Mouse (Mus musculus) MEL (cell line): ENCODE measurements around the gene Mtr. TPM values are rescaled to one million over a fixed set of nuclear protein-coding genes. Genes with fewer than 3 reads are reported as not detected.

Experiments used
- DNase-seq: peaks from one replicate; pipeline ENCODE4 v3.0.0; 2011; ENCODE audit warnings: low read depth, low spot score
- H3K27ac ChIP-seq: 2 replicates; pipeline ENCODE4 v1.5.1; 2012; ENCODE audit warnings: low read depth, mild to moderate bottlenecking, control low read depth, low read length, moderate library complexity; ENCODE audit not compliant: control insufficient read depth
- H3K27me3 ChIP-seq, 2 experiments: fragments of 150-350 bp in 1 of 2; sonication (generic) in 1 of 2; 2 replicates each; pipeline ENCODE4 v1.6.1; 2012; ENCODE audit warnings: low read length in 2 of 2, mild to moderate bottlenecking in 2 of 2, improper control_type of control experiment in 1 of 2, moderate library complexity in 1 of 2; ENCODE audit not compliant: insufficient read depth in 2 of 2, control insufficient read depth in 1 of 2
- H3K36me3 ChIP-seq, 2 experiments: 2 replicates each; pipeline ENCODE4 v1.6.1; 2012 to 2014; ENCODE audit warnings: low read length in 2 of 2, improper control_type of control experiment in 1 of 2, inconsistent platforms in 1 of 2, mild to moderate bottlenecking in 1 of 2; ENCODE audit not compliant: insufficient read depth in 2 of 2, control insufficient read depth in 1 of 2
- H3K4me1 ChIP-seq, 2 experiments: fragments of 150-350 bp in 1 of 2; sonication (generic) in 1 of 2; 2 replicates each; pipeline ENCODE4 v1.6.1; 2012; ENCODE audit warnings: low read length in 2 of 2, improper control_type of control experiment in 1 of 2, mild to moderate bottlenecking in 1 of 2; ENCODE audit not compliant: insufficient read depth in 2 of 2, control insufficient read depth in 1 of 2
- H3K4me3 ChIP-seq, 2 experiments: fragments of 150-350 bp in 1 of 2; sonication (generic) in 1 of 2; 2 replicates each; pipeline ENCODE4 v1.5.1; 2012; ENCODE audit warnings: low read depth in 2 of 2, low read length in 2 of 2, mild to moderate bottlenecking in 2 of 2, moderate library complexity in 2 of 2, control low read depth in 1 of 2, improper control_type of control experiment in 1 of 2; ENCODE audit not compliant: control insufficient read depth in 1 of 2, insufficient read depth in 1 of 2
- H3K79me2 ChIP-seq: 2 replicates; pipeline ENCODE4 v1.6.1; 2012; ENCODE audit warnings: mild to moderate bottlenecking, low read length, moderate library complexity; ENCODE audit not compliant: control insufficient read depth, poor library complexity, insufficient read depth
- H3K9ac ChIP-seq: 2 replicates; pipeline ENCODE4 v1.6.1; 2012; ENCODE audit warnings: low read depth, mild to moderate bottlenecking, control low read depth, low read length, moderate library complexity; ENCODE audit not compliant: control insufficient read depth, poor library complexity, severe bottlenecking
- H3K9me3 ChIP-seq: fragments of 150-350 bp; sonication (generic); replicated peaks from 2 replicates; pipeline ENCODE4 v1.6.1; 2012; ENCODE audit warnings: mild to moderate bottlenecking, low read length, improper control_type of control experiment, moderate library complexity; ENCODE audit not compliant: insufficient read depth
- GATA1 ChIP-seq: IDR thresholded peaks from 2 replicates; pipeline ENCODE4 v1.6.1; 2011; ENCODE audit warnings: low read depth, low read length, improper control_type of control experiment
- JUND ChIP-seq: IDR thresholded peaks from 2 replicates; pipeline ENCODE4 v1.6.1; 2011; ENCODE audit warnings: low read depth, mild to moderate bottlenecking, improper control_type of control experiment, low read length
- MAZ ChIP-seq: IDR thresholded peaks from 2 replicates; pipeline ENCODE4 v1.6.1; 2012; ENCODE audit warnings: low read depth, mild to moderate bottlenecking, inconsistent platforms, low read length, improper control_type of control experiment
- MEF2A ChIP-seq: IDR thresholded peaks from 2 replicates; pipeline ENCODE4 v1.6.1; 2014; ENCODE audit warnings: low read depth, mild to moderate bottlenecking, inconsistent platforms, low read length, improper control_type of control experiment; ENCODE audit not compliant: poor library complexity, insufficient replicate concordance, severe bottlenecking; ENCODE audit errors: extremely low read depth
- MXI1 ChIP-seq: IDR thresholded peaks from 2 replicates; pipeline ENCODE4 v1.6.1; 2011; ENCODE audit warnings: mild to moderate bottlenecking, low read depth, low read length, improper control_type of control experiment
- MYC ChIP-seq: IDR thresholded peaks from 2 replicates; pipeline ENCODE4 v1.6.1; 2011; ENCODE audit warnings: low read depth, mild to moderate bottlenecking, low read length, improper control_type of control experiment, moderate library complexity
- NELFE ChIP-seq: IDR thresholded peaks from 2 replicates; pipeline ENCODE4 v1.6.1; 2011; ENCODE audit warnings: low read depth, low read length, improper control_type of control experiment
- POLR2AphosphoS2 ChIP-seq: IDR thresholded peaks from 2 replicates; pipeline ENCODE4 v1.6.1; 2011; ENCODE audit warnings: low read length, improper control_type of control experiment
- RAD21 ChIP-seq: IDR thresholded peaks from 2 replicates; pipeline ENCODE4 v1.6.1; 2011; ENCODE audit warnings: mild to moderate bottlenecking, low read depth, low read length, improper control_type of control experiment
- RCOR1 ChIP-seq: IDR thresholded peaks from 2 replicates; pipeline ENCODE4 v1.6.1; 2012; ENCODE audit warnings: low read depth, mild to moderate bottlenecking, inconsistent platforms, low read length, improper control_type of control experiment
- TBP ChIP-seq: IDR thresholded peaks from 2 replicates; pipeline ENCODE4 v1.8.0; 2011; ENCODE audit warnings: low read depth, low read length, improper control_type of control experiment
- USF2 ChIP-seq, 2 experiments: IDR thresholded peaks; 2 replicates each; pipeline ENCODE4 v1.6.1; 2011 to 2012; ENCODE audit warnings: improper control_type of control experiment in 2 of 2, low read length in 2 of 2, borderline replicate concordance in 1 of 2, inconsistent platforms in 1 of 2, low read depth in 1 of 2, mild to moderate bottlenecking in 1 of 2; ENCODE audit not compliant: insufficient read depth in 1 of 2
- ZNF384 ChIP-seq: IDR thresholded peaks from 2 replicates; pipeline ENCODE4 v1.6.1; 2012; ENCODE audit warnings: low read depth, mild to moderate bottlenecking, inconsistent platforms, low read length, improper control_type of control experiment
- polyA plus RNA-seq, 2 experiments: library from polyadenylated mRNA; stranded (reverse) in 1 of 2; unstranded in 1 of 2; fragments of >175 nt in 1 of 2; fragments of >200 nt in 1 of 2; gene quantifications; 2 replicates each; pipeline versions ENCODE4 v1.2.1 to v1.2.4; 2012; ENCODE audit warnings: low replicate concordance in 2 of 2, low read depth in 1 of 2; ENCODE audit not compliant: insufficient read length in 2 of 2, insufficient read depth in 1 of 2, missing spikeins in 1 of 2
- total RNA-seq: library from RNA; depleted of rRNA; stranded (reverse); fragments of 300-350 nt; gene quantifications from 2 replicates; pipeline ENCODE4 v1.2.3, GENCODE M21; 2012

Gene Mtr
- total and polyA plus RNA-seq, 3 experiments = 25.5 to 53.0 (median 32.2) TPM

GRCm38 (mm10) chr13:12146918-12147507, 110.9 kb downstream of the Mtr start:
- H3K4me1 ChIP-seq = peaks cover 0 to 4% of the 10 kb centered on the region in 2 experiments; a peak in 1 of 4 replicates
- no peak overlapping the region for H3K9ac ChIP-seq
- H3K79me2 ChIP-seq = no peaks in the 10 kb centered on the region
- H3K27me3 ChIP-seq = no peaks in the 10 kb centered on the region; a peak in 1 of 4 replicates
- H3K36me3 ChIP-seq = peaks cover 0 to 6% of the 10 kb centered on the region in 2 experiments; a peak in 2 of 4 replicates
- no peak overlapping the region for H3K27ac ChIP-seq
- no peak overlapping the region for H3K4me3 ChIP-seq
- no peaks in the 10 kb centered on the region for H3K9me3 ChIP-seq
- peak; percentile 59 for DNase-seq
- TF ChIP-seq GATA1 = peak; percentile 43; the same call in 1 of the 2 replicates
- peak; percentile 62; the same call in 1 of the 2 replicates for TF ChIP-seq RCOR1
- TF ChIP-seq ZNF384 = no peak

GRCm38 (mm10) chr13:12146402-12146801, 111.5 kb downstream of the Mtr start:
- no peak for DNase-seq
- H3K79me2 ChIP-seq = no peaks in the 10 kb centered on the region
- H3K4me1 ChIP-seq = peaks cover 0 to 4% of the 10 kb centered on the region in 2 experiments; a peak in 1 of 4 replicates
- H3K27ac ChIP-seq = no peak overlapping the region
- H3K9ac ChIP-seq = no peak overlapping the region
- no peaks in the 10 kb centered on the region; a peak in 1 of 4 replicates for H3K27me3 ChIP-seq
- no peaks in the 10 kb centered on the region for H3K9me3 ChIP-seq
- TF ChIP-seq MEF2A (no peak), RCOR1 (no peak), JUND (no peak), MYC (no peak), MAZ (no peak), USF2 (IDR thresholded peaks at IDR 0.05; ENCODE audit: borderline replicate concordance in 1 of 2, insufficient read depth in 1 of 2, low read depth in 1 of 2, low read length in 2 of 2) (no peak), ZNF384 (no peak), POLR2AphosphoS2 (no peak), RAD21 (no peak), GATA1 (no peak), MXI1 (no peak), TBP (no peak), NELFE (no peak)
- TF ChIP-seq, all 39 proteins: peak for 0
- Histone ChIP-seq H3K4me3 (no peak overlapping the region), H3K36me3 (peaks cover 0 to 6% of the 10 kb centered on the region in 2 experiments; a peak in 2 of 4 replicates)
